Mouse (Mus musculus) lung, postnatal 0 days (tissue): ENCODE measurements around the gene Spred2.

Experiments used
- CTCF ChIP-seq: IDR thresholded peaks from 2 replicates; pipeline ENCODE4 v1.5.1; 2016; ENCODE audit warnings: antibody characterized with exemption, mild to moderate bottlenecking
- EP300 ChIP-seq: IDR thresholded peaks from 2 replicates; pipeline ENCODE4 v1.6.1; 2016; ENCODE audit warnings: antibody characterized with exemption, mild to moderate bottlenecking, control low read depth

DNA sequence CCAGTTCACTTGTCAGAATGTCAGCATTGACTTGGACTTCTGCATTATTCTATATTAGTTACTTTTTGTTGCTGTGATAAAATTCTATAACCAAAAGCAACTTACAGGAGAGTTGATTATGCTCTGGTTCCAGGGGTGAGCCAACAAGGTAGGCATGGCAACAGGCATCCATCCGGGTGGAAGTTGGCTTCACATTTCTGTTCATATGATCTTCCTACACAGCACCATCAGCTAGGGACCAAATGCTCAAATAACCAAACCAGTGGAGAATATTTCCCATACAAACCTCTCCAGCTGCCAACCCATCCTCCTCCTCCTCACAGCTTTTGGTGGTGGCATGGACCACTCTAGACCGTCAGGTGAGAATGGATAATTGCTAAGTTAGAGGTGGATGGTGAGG lies 51.9 kb downstream of the Spred2 start:
- TF ChIP-seq CTCF (no peak), EP300 (no peak)
